Mouse (Mus musculus): ENCODE data around the gene Tubgcp5. TPM values are rescaled to one million over a fixed set of nuclear protein-coding genes. Genes with fewer than 3 reads are reported as not detected.
"Not testable (repeated sequence)": the region's sequence is repeated elsewhere in the genome, so short reads cannot be mapped to it uniquely, and the experiment has no call there.

Tubgcp5 gene
- total RNA-seq (2021) = 10 to 100 TPM; 35.3 to 40.4 TPM
- long read RNA-seq, experiment 1, transcript Tubgcp5-201 (23 exons, 3,905 nt) = major isoform, 5 of 17 reads
- long read RNA-seq, experiment 1, partial matches to known transcripts = 7 of 17 reads
- long read RNA-seq, experiment 1, other reads (novel, unspliced or antisense) = 5 of 17 reads
- long read RNA-seq, experiment 2, transcript Tubgcp5-201 (23 exons, 3,905 nt) = major isoform, 14 of 34 reads
- long read RNA-seq, experiment 2, partial matches to known transcripts = 8 of 34 reads
- long read RNA-seq, experiment 2, other reads (novel, unspliced or antisense) = 12 of 34 reads

GRCm38 (mm10) chr7:55793952-55794603 lies at the start of gene Tubgcp5:
Gene Tubgcp5, plus strand, starts transcription at chr7:55794154.
- DNase-seq (ENCODE audit: low spot score in 2 of 2) = peak; percentile 90 to 96

GRCm38 (mm10) chr7:55744566-55745220 lies 49.3 kb upstream of the Tubgcp5 start:
- no peak for DNase-seq (ENCODE audit: low spot score in 2 of 2)

GRCm38 (mm10) chr7:55750841-55751240 lies 43.1 kb upstream of the Tubgcp5 start:
- no peak for DNase-seq (ENCODE audit: low spot score in 2 of 2)

- no peak for DNase-seq (ENCODE audit: low spot score in 2 of 2)
Measured at GRCm38 (mm10) chr7:55759346-55759745, 34.6 kb upstream of the Tubgcp5 start.

- no peak for DNase-seq (ENCODE audit: low spot score in 2 of 2)
Measured at GRCm38 (mm10) chr7:55767926-55768325, 26.0 kb upstream of the Tubgcp5 start, which contains the start of gene Siglech. Gene Siglech, plus strand, starts transcription at chr7:55768178.

GRCm38 (mm10) chr7:55780011-55780410 lies 13.9 kb upstream of the Tubgcp5 start:
- DNase-seq (ENCODE audit: low spot score in 2 of 2) = no peak

GRCm38 (mm10) chr7:55782493-55782892 lies 11.5 kb upstream of the Tubgcp5 start:
- DNase-seq (ENCODE audit: low spot score in 2 of 2) = no peak

GRCm38 (mm10) chr7:55784580-55784979 lies 9.4 kb upstream of the Tubgcp5 start:
- DNase-seq (ENCODE audit: low spot score in 2 of 2) = no peak

- DNase-seq (ENCODE audit: low spot score in 2 of 2) = not testable (repeated sequence)
Measured at GRCm38 (mm10) chr7:55790586-55790985, 3.4 kb upstream of the Tubgcp5 start.

GRCm38 (mm10) chr7:55792280-55792679 lies 1.7 kb upstream of the Tubgcp5 start:
- DNase-seq (ENCODE audit: low spot score in 2 of 2) = no peak

GRCm38 (mm10) chr7:55793236-55793951 lies 560 bp upstream of the Tubgcp5 start:
- DNase-seq (ENCODE audit: low spot score in 2 of 2) = no peak

GRCm38 (mm10) chr7:55799981-55800380 lies 6.0 kb downstream of the Tubgcp5 start:
- DNase-seq (ENCODE audit: low spot score in 2 of 2) = no peak

- no peak for DNase-seq (ENCODE audit: low spot score in 2 of 2)
Measured at GRCm38 (mm10) chr7:55809967-55810366, 16.0 kb downstream of the Tubgcp5 start.

GRCm38 (mm10) chr7:55824468-55824867 lies 30.5 kb downstream of the Tubgcp5 start:
- DNase-seq (ENCODE audit: low spot score in 2 of 2) = no peak

- DNase-seq (ENCODE audit: low spot score in 2 of 2) = no peak
Measured at GRCm38 (mm10) chr7:55827551-55827950, 33.6 kb downstream of the Tubgcp5 start.

- no peak for DNase-seq (ENCODE audit: low spot score in 2 of 2)
Measured at GRCm38 (mm10) chr7:55836877-55837276, 42.9 kb downstream of the Tubgcp5 start.

GRCm38 (mm10) chr7:55841445-55841844 lies 47.5 kb downstream of the Tubgcp5 start, which contains the start of gene Cyfip1:
Gene Cyfip1, plus strand, starts transcription at chr7:55841745.
- DNase-seq (ENCODE audit: low spot score in 2 of 2) = no peak

GRCm38 (mm10) chr7:55841977-55842503 lies 48.1 kb downstream of the Tubgcp5 start:
- peak; percentile 80 to 84 for DNase-seq (ENCODE audit: low spot score in 2 of 2)

GRCm38 (mm10) chr7:55842504-55843152 lies 48.7 kb downstream of the Tubgcp5 start:
- no peak for DNase-seq (ENCODE audit: low spot score in 2 of 2)

GRCm38 (mm10) chr7:55846606-55847312 lies 52.8 kb downstream of the Tubgcp5 start:
- no peak for DNase-seq (ENCODE audit: low spot score in 2 of 2)
